Mouse (Mus musculus): ENCODE data around the gene Nek9. TPM values are rescaled to one million over a fixed set of nuclear protein-coding genes. Genes with fewer than 3 reads are reported as not detected.

Nek9 gene
- polyA plus RNA-seq (2015; fragmentation: Nextera tagmentation; extraction: Ambion mirVana): 4.1 and 4.5 TPM in 2 replicates

DNA sequence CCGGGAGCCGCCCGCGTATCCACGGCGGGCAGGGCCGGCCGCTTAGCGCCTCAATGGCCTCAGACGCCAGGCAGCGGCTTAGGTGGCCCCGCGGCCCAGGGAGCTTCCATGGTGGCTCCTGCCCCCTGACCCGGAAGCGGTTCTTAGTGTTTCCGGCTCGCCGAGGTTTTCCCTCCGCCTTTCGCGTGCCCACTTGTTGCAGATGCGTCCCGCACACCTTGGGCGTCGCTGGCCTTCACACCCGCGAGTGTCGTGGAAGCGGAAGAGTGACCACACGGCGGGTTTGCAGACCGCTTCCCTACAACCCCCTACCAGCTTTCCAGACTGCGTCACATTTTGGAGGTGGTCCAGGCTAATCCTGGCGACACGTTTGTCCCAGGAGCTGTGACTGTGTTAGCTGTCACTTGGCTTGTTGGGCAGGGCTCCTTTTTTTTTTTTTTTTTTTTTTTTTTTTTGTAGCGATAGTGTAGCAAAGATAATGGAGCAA is at the start of gene Nek9:
Nek9 (minus strand) TSS at position 120 of the 487 bp plus-strand sequence.
- H3K27ac ChIP-seq (ENCODE audit: low read depth): peak within 1 kb of the TSS; percentile 97
- DNase-seq (peak; percentile 96), ATAC-seq (peak; percentile 90)
- no peak for TF ChIP-seq CTCF (IDR thresholded peaks at IDR 0.05; ENCODE audit: low read depth)
- no peak for TF ChIP-seq EP300 (IDR thresholded peaks at IDR 0.05; ENCODE audit: low read depth)
- peaks cover 17% of the 10 kb centered on the region for H3K4me1 ChIP-seq (ENCODE audit: insufficient read depth)
- H3K4me3 ChIP-seq (ENCODE audit: low read depth, low read length): peak within 1 kb of the TSS; percentile 100
- under 1% methylated on average over 36 of the region's 36 CpGs for WGBS (ENCODE audit: insufficient replicate concordance)
- no peaks in the 10 kb centered on the region for H3K9me3 ChIP-seq (ENCODE audit: low read length)
- peak within 1 kb of the TSS; percentile 68 for H3K4me2 ChIP-seq (ENCODE audit: low read depth, low read length)
- H3K36me3 ChIP-seq (replicated peaks; ENCODE audit: insufficient read depth, low read length): peaks cover 10% of the 10 kb centered on the region
- H3K27me3 ChIP-seq (ENCODE audit: insufficient read depth, low read length): no peaks in the 10 kb centered on the region
- H3K9ac ChIP-seq (replicated peaks): peak within 1 kb of the TSS; percentile 100

DNA sequence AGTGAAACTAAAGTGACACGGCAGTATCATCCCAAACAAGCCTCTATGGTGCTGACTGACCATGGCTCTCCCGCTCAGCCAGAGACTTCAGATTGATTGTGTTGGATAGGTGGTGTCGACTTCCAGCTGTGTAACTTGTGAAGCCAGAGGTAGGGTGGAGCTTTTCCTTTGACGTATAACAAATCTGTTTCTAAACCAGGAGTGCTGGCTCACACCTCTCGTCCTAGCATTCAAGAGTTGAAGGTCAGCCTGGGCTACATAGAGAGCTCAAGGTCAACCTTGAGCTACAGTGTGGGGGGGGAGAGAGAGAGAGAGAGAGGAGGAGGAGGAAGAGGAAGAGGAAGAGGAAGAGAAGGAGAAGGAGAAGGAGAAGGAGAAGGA is 46.8 kb upstream of the Nek9 start:
- ATAC-seq (peak; percentile 16; the same call in 1 of the 2 replicates), DNase-seq (no peak)
- no peaks in the 10 kb centered on the region for H3K36me3 ChIP-seq (replicated peaks; ENCODE audit: insufficient read depth, low read length)
- 0 out of 2 replicates have a peak overlapping the region, but pooled peaks have one; percentile 32 for H3K4me2 ChIP-seq (ENCODE audit: low read depth, low read length)
- H3K9ac ChIP-seq (replicated peaks): no peak overlapping the region
- peak overlapping the region; percentile 87 for H3K27ac ChIP-seq (ENCODE audit: low read depth)
- no peak overlapping the region for H3K4me3 ChIP-seq (ENCODE audit: low read depth, low read length)
- 31% methylated on average over 5 of the region's 5 CpGs for WGBS (ENCODE audit: insufficient replicate concordance)
- H3K4me1 ChIP-seq (ENCODE audit: insufficient read depth): peaks cover 40% of the 10 kb centered on the region
- no peaks in the 10 kb centered on the region for H3K9me3 ChIP-seq (ENCODE audit: low read length)
- 0 out of 2 replicates have a peak, but pooled peaks cover 3% of the 10 kb centered on the region for H3K27me3 ChIP-seq (ENCODE audit: insufficient read depth, low read length)
- TF ChIP-seq CTCF (IDR thresholded peaks at IDR 0.05; ENCODE audit: low read depth): no peak
- TF ChIP-seq EP300 (IDR thresholded peaks at IDR 0.05; ENCODE audit: low read depth): no peak

DNA sequence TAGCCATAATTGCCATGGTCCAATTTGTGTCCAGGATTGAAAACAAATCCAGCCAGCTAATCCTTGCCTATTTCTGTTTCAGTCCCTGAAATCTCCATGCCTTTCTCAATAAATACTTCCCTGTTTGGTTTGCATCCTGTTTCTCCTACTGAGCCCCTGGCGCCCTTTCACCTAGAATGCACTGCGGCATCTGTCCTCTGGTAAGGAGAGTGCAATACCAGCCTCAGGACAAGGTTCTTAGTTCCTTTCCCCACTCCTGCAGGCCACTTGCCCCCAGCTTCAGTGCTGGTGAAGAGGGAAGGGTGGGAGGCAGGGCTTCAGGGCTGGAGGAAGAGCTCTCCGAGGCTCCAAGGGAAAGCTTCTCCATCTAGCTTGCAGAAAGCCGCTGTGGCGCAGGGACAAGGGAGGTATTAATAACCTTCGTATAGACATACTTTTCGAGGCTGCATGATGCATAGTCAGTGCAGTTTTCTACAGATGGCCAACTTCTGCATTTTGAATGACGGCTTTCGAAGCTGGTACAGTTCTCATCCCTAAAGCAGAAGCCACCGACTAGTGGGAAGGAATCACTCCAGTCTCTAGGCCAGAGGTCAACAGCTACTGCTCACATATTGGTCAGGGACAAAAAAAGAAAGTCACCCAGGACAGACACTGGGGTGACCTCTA is 46.3 kb upstream of the Nek9 start:
- peak; percentile 66 for ATAC-seq
- WGBS (ENCODE audit: insufficient replicate concordance): 31% methylated on average over 10 of the region's 10 CpGs
- Histone ChIP-seq H3K36me3 (replicated peaks; ENCODE audit: insufficient read depth, low read length) (no peaks in the 10 kb centered on the region), H3K4me3 (ENCODE audit: low read depth, low read length) (no peak overlapping the region), H3K9me3 (ENCODE audit: low read length) (no peaks in the 10 kb centered on the region), H3K4me1 (ENCODE audit: insufficient read depth) (peaks cover 41% of the 10 kb centered on the region), H3K27ac (ENCODE audit: low read depth) (peak overlapping the region; percentile 87), H3K27me3 (ENCODE audit: insufficient read depth, low read length) (0 out of 2 replicates have a peak, but pooled peaks cover 3% of the 10 kb centered on the region), H3K9ac (replicated peaks) (peak overlapping the region; percentile 21; the same call in 1 of the 2 replicates), H3K4me2 (ENCODE audit: low read depth, low read length) (0 out of 2 replicates have a peak overlapping the region, but pooled peaks have one; percentile 32)
- no peak for DNase-seq
- no peak for TF ChIP-seq CTCF (IDR thresholded peaks at IDR 0.05; ENCODE audit: low read depth)
- no peak for TF ChIP-seq EP300 (IDR thresholded peaks at IDR 0.05; ENCODE audit: low read depth)

DNA sequence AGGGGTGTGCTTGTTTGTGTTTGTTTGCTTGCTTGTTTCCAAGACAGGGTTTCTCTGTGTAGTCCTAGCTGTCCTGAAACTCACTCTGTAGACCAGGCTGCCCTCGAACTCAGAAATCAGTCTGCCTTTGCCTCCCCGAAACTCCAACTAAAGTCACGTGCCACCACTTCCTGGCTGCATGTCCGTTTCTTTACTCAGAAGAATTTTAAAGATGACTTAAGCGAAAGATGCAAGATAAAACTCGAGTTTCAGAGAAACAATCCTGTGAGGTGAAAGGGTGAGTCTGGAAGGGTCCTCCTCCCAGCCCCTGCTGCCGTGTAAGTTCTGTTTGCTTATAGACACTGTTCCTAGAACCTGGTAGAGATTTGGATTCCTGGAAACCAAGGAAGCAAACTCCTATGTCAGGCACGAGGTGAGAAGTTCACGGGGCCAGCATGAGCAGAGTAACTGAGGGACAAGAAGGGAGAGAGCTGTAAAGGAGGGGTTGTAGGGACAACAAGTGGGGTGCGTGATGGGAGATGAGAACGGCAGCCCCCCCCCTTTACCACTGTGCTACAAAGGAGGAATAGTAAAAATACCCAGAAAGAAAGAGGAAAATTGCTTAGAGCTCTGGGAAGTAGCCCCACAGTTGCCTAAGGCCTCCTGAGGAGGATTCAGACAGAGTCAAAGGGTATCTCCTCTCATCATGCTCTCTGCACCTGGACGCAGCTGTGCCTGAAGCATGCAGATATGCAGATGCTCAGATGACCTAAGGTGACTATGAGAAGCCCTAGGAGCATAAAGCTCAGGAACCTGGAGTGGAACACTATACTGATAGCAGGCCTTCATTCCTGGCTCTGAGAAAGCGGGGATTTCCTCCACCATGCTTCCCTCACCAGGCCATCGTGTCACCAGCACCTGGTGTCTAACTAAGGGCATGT is 43.9 kb upstream of the Nek9 start:
- no peak overlapping the region for H3K27ac ChIP-seq (ENCODE audit: low read depth)
- H3K9ac ChIP-seq (replicated peaks): no peak overlapping the region
- H3K4me2 ChIP-seq (ENCODE audit: low read depth, low read length): no peak overlapping the region
- no peaks in the 10 kb centered on the region for H3K36me3 ChIP-seq (replicated peaks; ENCODE audit: insufficient read depth, low read length)
- no peak for DNase-seq
- peaks cover 27% of the 10 kb centered on the region for H3K4me1 ChIP-seq (ENCODE audit: insufficient read depth)
- no peaks in the 10 kb centered on the region for H3K9me3 ChIP-seq (ENCODE audit: low read length)
- TF ChIP-seq EP300 (IDR thresholded peaks at IDR 0.05; ENCODE audit: low read depth) (no peak), CTCF (IDR thresholded peaks at IDR 0.05; ENCODE audit: low read depth) (no peak)
- peak; percentile 21; the same call in 1 of the 2 replicates for ATAC-seq
- 49% methylated on average over 14 of the region's 14 CpGs for WGBS (ENCODE audit: insufficient replicate concordance)
- 0 out of 2 replicates have a peak, but pooled peaks cover 6% of the 10 kb centered on the region for H3K27me3 ChIP-seq (ENCODE audit: insufficient read depth, low read length)
- H3K4me3 ChIP-seq (ENCODE audit: low read depth, low read length): no peak overlapping the region

DNA sequence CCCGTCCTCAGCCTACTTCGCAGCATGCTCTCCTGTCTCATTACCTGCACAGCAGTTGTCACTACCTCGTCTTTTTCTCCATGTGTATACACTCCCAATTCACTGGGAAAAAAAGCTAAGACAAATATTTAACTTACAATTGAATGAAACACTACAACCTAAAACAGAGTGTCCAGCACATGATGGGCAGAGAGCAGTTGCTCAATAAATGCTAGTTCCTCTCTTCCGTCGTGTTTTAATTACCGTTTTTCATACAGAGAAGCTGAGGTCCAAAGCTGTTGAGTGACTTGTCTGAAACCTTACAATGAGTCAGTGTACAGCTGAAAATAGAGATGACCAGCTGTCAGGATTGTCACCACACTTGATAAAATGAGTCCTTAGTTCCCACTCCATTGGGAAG is 42.4 kb upstream of the Nek9 start:
- H3K4me3 ChIP-seq (ENCODE audit: low read depth, low read length): no peak overlapping the region
- no peaks in the 10 kb centered on the region for H3K9me3 ChIP-seq (ENCODE audit: low read length)
- 47% methylated on average over 6 of the region's 6 CpGs for WGBS (ENCODE audit: insufficient replicate concordance)
- no peak overlapping the region for H3K4me2 ChIP-seq (ENCODE audit: low read depth, low read length)
- DNase-seq (no peak), ATAC-seq (0 out of 2 replicates have a peak, but pooled peaks have one; percentile 32)
- TF ChIP-seq CTCF (IDR thresholded peaks at IDR 0.05; ENCODE audit: low read depth) (no peak), EP300 (IDR thresholded peaks at IDR 0.05; ENCODE audit: low read depth) (no peak)
- H3K4me1 ChIP-seq (ENCODE audit: insufficient read depth): peaks cover 27% of the 10 kb centered on the region
- no peak overlapping the region for H3K9ac ChIP-seq (replicated peaks)
- 0 out of 2 replicates have a peak overlapping the region, but pooled peaks have one; percentile 22 for H3K27ac ChIP-seq (ENCODE audit: low read depth)
- 0 out of 2 replicates have a peak, but pooled peaks cover 6% of the 10 kb centered on the region for H3K27me3 ChIP-seq (ENCODE audit: insufficient read depth, low read length)
- no peaks in the 10 kb centered on the region for H3K36me3 ChIP-seq (replicated peaks; ENCODE audit: insufficient read depth, low read length)
